Mouse (Mus musculus) ES-Bruce4 (cell line): ENCODE results near the gene Rtn1.

Experiments
- CTCF ChIP-seq: IDR thresholded peaks from one replicate; pipeline ENCODE4 v1.8.1; 2011; ENCODE audit warnings: low read depth, low read length
- POLR2A ChIP-seq: IDR thresholded peaks from one replicate; pipeline ENCODE4 v1.8.1; 2011; ENCODE audit warnings: low read length; ENCODE audit not compliant: insufficient read depth

GRCm38 (mm10) chr12:72357667-72358420 lies 51.0 kb downstream of the Rtn1 start:
- TF ChIP-seq POLR2A (no peak), CTCF (no peak)
